Mouse (Mus musculus): ENCODE results near the gene Sync. TPM values are rescaled to one million over a fixed set of nuclear protein-coding genes. Genes with fewer than 3 reads are reported as not detected.

Sync gene
- polyA plus RNA-seq (2014; fragmentation: Nextera tagmentation; extraction: Ambion mirVana): 0.25 and 0.63 TPM in 2 replicates

DNA sequence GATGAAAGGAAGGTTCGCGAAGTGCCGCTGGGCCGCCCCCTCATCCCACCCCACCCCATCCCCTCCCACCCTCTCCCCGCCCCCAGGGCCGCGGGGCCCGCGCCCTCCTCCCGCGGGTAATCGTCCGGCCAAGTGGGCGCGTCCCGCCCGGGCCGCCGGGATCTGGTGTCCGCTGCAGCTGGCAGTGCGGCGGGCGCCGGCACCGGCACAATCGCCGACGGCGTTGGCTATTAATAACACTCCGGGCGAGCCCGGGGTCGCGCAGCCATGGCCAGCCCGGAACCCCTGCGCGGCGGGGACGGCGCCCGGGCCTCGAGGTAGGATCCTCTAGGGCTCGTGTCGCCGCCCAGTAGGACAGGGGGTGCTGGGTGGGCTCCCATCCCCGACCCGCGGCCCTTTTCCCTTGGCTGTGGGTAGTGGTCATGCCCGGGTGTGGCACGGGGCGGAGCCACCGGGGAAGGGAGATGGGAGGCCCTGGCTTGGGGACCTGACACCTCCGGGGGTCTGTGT, at the start of gene Sync:
Gene Sync (plus strand): TSS at position 146 of the 510 bp plus-strand sequence.
- 1% methylated on average over 42 of the region's 53 CpGs for WGBS
- ATAC-seq (replicated peaks; ENCODE audit: insufficient number of reproducible peaks, low FRiP score, low TSS enrichment, low read depth): no peak

DNA sequence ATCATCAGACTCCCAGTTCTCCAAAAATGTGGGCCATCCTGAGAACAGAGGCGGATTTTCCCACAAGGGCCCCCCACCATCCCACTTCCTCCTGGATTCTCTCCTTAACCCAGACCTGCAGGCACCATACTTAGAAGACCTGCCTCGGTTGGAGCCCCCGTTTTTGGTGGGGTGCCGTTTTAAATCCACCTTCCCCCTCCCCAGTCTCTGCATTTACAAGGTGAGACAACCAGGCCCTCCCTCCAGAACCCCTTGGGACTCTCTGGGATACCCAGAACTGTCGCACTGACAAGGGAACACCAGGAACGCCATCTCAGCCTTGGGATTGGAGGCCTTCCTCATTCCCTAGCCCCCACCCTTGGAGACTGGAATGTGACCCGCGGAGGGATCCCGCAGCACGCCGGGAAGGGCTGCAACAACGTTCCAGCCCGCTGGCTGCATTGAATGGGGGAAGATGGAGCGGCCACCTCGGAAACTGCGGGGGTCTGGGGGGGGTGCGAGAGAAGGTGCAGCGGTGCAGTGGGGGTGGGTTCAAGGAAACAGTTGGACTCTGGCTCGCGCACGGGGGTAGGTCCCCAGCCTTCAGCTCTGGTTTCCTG, 49.5 kb upstream of the Sync start:
- no peaks in the 10 kb centered on the region for H3K27me3 ChIP-seq (ENCODE audit: control insufficient read depth, insufficient read depth, low read length)
- H3K4me3 ChIP-seq (ENCODE audit: low read depth, low read length): peak overlapping the region; percentile 60
- peak overlapping the region; percentile 48 for H3K9ac ChIP-seq (replicated peaks; ENCODE audit: low read length)
- WGBS: 7% methylated on average over 21 of the region's 21 CpGs
- H3K36me3 ChIP-seq (replicated peaks; ENCODE audit: control insufficient read depth, insufficient read depth, low read depth, low read length): no peaks in the 10 kb centered on the region
- H3K27ac ChIP-seq (replicated peaks; ENCODE audit: low read depth, low read length): no peak overlapping the region
- H3K4me2 ChIP-seq (ENCODE audit: low read depth, low read length): peak overlapping the region; percentile 91
- H3K9me3 ChIP-seq (replicated peaks; ENCODE audit: control insufficient read depth, low read length): no peaks in the 10 kb centered on the region
- no peak; the same call in 1 of the 2 replicates for ATAC-seq (replicated peaks; ENCODE audit: insufficient number of reproducible peaks, low FRiP score, low TSS enrichment, low read depth)
- peaks cover 2% of the 10 kb centered on the region; the same call in 1 of the 2 replicates for H3K4me1 ChIP-seq (ENCODE audit: control insufficient read depth, insufficient read depth, low read length)
- DNase-seq (ENCODE audit: low spot score): peak; percentile 79

More for the DNA sequence above, at the start of gene Sync:
- DNase-seq (ENCODE audit: low spot score): peak; percentile 40
- Histone ChIP-seq H3K4me1 (ENCODE audit: control insufficient read depth, insufficient read depth, low read length) (peaks cover 4% of the 10 kb centered on the region; the same call in 1 of the 2 replicates), H3K27ac (replicated peaks; ENCODE audit: low read depth, low read length) (no peak within 1 kb of the TSS), H3K36me3 (replicated peaks; ENCODE audit: control insufficient read depth, insufficient read depth, low read depth, low read length) (no peaks in the 10 kb centered on the region), H3K27me3 (ENCODE audit: control insufficient read depth, insufficient read depth, low read length) (peaks cover 5% of the 10 kb centered on the region; the same call in 1 of the 2 replicates), H3K4me2 (ENCODE audit: low read depth, low read length) (peak within 1 kb of the TSS; percentile 96), H3K9ac (replicated peaks; ENCODE audit: low read length) (peak within 1 kb of the TSS; percentile 32), H3K9me3 (replicated peaks; ENCODE audit: control insufficient read depth, low read length) (no peaks in the 10 kb centered on the region), H3K4me3 (ENCODE audit: low read depth, low read length) (peak within 1 kb of the TSS; percentile 36)

DNA sequence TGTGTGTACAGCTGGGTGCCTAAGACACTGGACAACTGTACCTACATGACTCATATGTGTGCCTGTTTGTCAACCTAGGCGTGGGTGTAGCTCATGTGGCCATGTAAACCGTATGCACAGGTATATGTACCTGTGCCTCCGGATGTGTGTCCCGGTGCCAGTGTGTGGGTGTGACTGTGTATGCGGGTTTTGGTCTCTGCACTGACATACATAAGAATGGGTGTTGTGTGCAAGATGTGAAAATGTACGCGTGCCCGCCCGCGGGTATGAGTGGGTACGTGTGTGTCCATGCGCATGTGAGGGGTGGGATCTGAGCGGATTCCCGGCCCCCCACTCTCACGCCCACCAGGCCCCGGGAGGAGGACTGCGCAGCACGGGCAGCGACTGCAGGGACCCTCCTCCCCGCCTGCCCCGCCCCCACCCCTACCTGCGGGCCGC, 48.8 kb upstream of the Sync start:
- WGBS: 0% methylated on average over 21 of the region's 23 CpGs
- Histone ChIP-seq H3K4me1 (ENCODE audit: control insufficient read depth, insufficient read depth, low read length) (peaks cover 2% of the 10 kb centered on the region; the same call in 1 of the 2 replicates), H3K9ac (replicated peaks; ENCODE audit: low read length) (peak overlapping the region; percentile 48), H3K36me3 (replicated peaks; ENCODE audit: control insufficient read depth, insufficient read depth, low read depth, low read length) (no peaks in the 10 kb centered on the region), H3K4me3 (ENCODE audit: low read depth, low read length) (peak overlapping the region; percentile 60), H3K9me3 (replicated peaks; ENCODE audit: control insufficient read depth, low read length) (no peaks in the 10 kb centered on the region), H3K4me2 (ENCODE audit: low read depth, low read length) (peak overlapping the region; percentile 91), H3K27ac (replicated peaks; ENCODE audit: low read depth, low read length) (no peak overlapping the region), H3K27me3 (ENCODE audit: control insufficient read depth, insufficient read depth, low read length) (no peaks in the 10 kb centered on the region)
- peak; percentile 27 for ATAC-seq (replicated peaks; ENCODE audit: insufficient number of reproducible peaks, low FRiP score, low TSS enrichment, low read depth)
- no peak for DNase-seq (ENCODE audit: low spot score)

DNA sequence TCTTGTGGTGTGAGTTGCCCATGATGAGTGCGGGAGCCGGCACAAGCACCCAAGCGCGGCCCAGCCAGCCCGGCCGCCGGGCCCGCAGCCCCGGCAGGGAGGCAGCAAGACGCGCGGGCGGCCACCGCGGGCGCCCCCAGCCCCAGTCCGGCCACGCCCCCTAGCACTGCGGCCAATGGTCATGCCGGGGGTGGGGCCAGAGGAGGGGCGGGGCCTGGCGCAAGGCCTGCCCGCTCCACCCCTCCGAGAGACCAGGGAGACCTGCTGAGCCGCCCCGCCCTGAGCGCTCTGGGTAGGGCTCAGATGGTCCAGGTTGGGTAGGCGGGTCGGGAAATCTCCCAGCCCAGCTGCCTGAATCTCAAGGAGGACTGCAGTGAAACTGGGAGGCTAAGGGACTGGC, 48.3 kb upstream of the Sync start:
- Histone ChIP-seq H3K4me3 (ENCODE audit: low read depth, low read length) (peak overlapping the region; percentile 60), H3K9ac (replicated peaks; ENCODE audit: low read length) (peak overlapping the region; percentile 48), H3K27ac (replicated peaks; ENCODE audit: low read depth, low read length) (no peak overlapping the region), H3K9me3 (replicated peaks; ENCODE audit: control insufficient read depth, low read length) (no peaks in the 10 kb centered on the region), H3K4me1 (ENCODE audit: control insufficient read depth, insufficient read depth, low read length) (peaks cover 2% of the 10 kb centered on the region; the same call in 1 of the 2 replicates), H3K36me3 (replicated peaks; ENCODE audit: control insufficient read depth, insufficient read depth, low read depth, low read length) (no peaks in the 10 kb centered on the region), H3K4me2 (ENCODE audit: low read depth, low read length) (peak overlapping the region; percentile 91), H3K27me3 (ENCODE audit: control insufficient read depth, insufficient read depth, low read length) (no peaks in the 10 kb centered on the region)
- peak; percentile 90 for DNase-seq (ENCODE audit: low spot score)
- ATAC-seq (replicated peaks; ENCODE audit: insufficient number of reproducible peaks, low FRiP score, low TSS enrichment, low read depth): peak; percentile 80
- WGBS: 1% methylated on average over 27 of the region's 29 CpGs

DNA sequence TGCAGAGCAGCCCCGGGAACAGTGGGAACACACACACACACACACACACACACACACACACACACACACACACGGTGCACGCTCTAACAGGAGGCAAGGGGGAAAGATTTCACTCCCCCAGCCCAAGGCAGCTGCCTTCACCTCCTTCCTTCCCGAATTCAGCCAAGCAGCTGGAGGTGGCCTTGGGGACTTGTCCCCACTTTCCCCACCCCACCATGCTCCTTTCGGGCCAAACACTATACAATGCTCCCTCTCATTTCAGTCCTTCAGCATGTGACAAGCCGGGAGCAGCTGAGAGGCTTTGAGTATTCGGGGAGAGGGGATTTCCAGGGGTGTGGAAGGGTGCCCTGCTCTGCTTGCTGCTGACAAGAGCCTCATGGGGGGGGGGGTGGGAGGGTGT, 45.5 kb upstream of the Sync start:
- 10% methylated on average over 6 of the region's 7 CpGs for WGBS
- no peaks in the 10 kb centered on the region for H3K9me3 ChIP-seq (replicated peaks; ENCODE audit: control insufficient read depth, low read length)
- H3K27me3 ChIP-seq (ENCODE audit: control insufficient read depth, insufficient read depth, low read length): peaks cover 9% of the 10 kb centered on the region
- H3K4me2 ChIP-seq (ENCODE audit: low read depth, low read length): no peak overlapping the region
- ATAC-seq (replicated peaks; ENCODE audit: insufficient number of reproducible peaks, low FRiP score, low TSS enrichment, low read depth) (no peak), DNase-seq (ENCODE audit: low spot score) (no peak)
- H3K36me3 ChIP-seq (replicated peaks; ENCODE audit: control insufficient read depth, insufficient read depth, low read depth, low read length): no peaks in the 10 kb centered on the region
- no peak overlapping the region for H3K9ac ChIP-seq (replicated peaks; ENCODE audit: low read length)
- H3K27ac ChIP-seq (replicated peaks; ENCODE audit: low read depth, low read length): no peak overlapping the region
- peaks cover 2% of the 10 kb centered on the region; the same call in 1 of the 2 replicates for H3K4me1 ChIP-seq (ENCODE audit: control insufficient read depth, insufficient read depth, low read length)
- no peak overlapping the region for H3K4me3 ChIP-seq (ENCODE audit: low read depth, low read length)

DNA sequence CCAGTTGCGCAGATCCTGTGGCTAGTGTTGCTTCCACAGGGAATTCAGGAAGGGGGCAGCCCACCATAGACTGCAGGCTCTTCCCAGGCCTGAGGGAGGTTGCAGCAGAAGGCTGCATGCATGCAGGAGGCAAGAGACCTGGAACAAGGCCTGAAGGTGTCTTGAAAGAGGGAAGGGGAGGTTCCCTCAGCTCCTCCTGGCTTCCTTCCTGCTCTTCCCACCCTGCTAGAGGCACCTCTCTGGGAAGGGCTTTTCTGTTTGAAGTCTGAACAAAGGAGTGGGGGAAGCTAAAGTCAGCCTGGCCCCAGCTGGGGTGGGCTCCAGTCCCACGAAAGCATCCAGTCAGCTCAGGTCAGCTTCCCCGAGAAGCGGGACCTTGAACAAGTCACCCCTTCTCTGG, 45.1 kb upstream of the Sync start:
- DNase-seq (ENCODE audit: low spot score) (no peak), ATAC-seq (replicated peaks; ENCODE audit: insufficient number of reproducible peaks, low FRiP score, low TSS enrichment, low read depth) (no peak)
- 32% methylated on average over 4 of the region's 4 CpGs for WGBS
- H3K9me3 ChIP-seq (replicated peaks; ENCODE audit: control insufficient read depth, low read length): no peaks in the 10 kb centered on the region
- H3K27me3 ChIP-seq (ENCODE audit: control insufficient read depth, insufficient read depth, low read length): peaks cover 14% of the 10 kb centered on the region
- no peak overlapping the region for H3K9ac ChIP-seq (replicated peaks; ENCODE audit: low read length)
- no peak overlapping the region for H3K27ac ChIP-seq (replicated peaks; ENCODE audit: low read depth, low read length)
- H3K4me1 ChIP-seq (ENCODE audit: control insufficient read depth, insufficient read depth, low read length): peaks cover 2% of the 10 kb centered on the region; the same call in 1 of the 2 replicates
- H3K36me3 ChIP-seq (replicated peaks; ENCODE audit: control insufficient read depth, insufficient read depth, low read depth, low read length): no peaks in the 10 kb centered on the region
- H3K4me2 ChIP-seq (ENCODE audit: low read depth, low read length): no peak overlapping the region
- no peak overlapping the region for H3K4me3 ChIP-seq (ENCODE audit: low read depth, low read length)

DNA sequence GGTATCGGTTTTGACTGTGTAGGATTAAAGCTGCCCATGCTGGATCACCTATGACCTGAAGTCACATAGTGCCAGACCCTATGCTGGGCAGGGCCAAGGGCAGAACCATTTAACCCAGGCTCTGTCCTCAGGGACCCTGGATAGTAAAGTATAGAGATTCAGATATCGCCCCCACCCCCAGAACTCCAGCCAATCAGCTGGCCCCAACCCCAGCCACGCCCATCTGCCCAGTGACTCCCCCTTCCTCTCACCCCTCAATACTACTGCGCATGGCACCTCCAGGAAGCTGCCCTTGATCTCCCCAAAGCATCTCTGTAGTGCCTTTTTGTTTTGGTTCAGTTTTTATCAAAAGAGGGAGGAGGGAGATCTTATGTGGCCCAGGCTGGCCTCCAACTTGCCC, 44.7 kb upstream of the Sync start:
- no peak overlapping the region for H3K4me3 ChIP-seq (ENCODE audit: low read depth, low read length)
- no peaks in the 10 kb centered on the region for H3K36me3 ChIP-seq (replicated peaks; ENCODE audit: control insufficient read depth, insufficient read depth, low read depth, low read length)
- 16% methylated on average over 4 of the region's 4 CpGs for WGBS
- H3K9ac ChIP-seq (replicated peaks; ENCODE audit: low read length): no peak overlapping the region
- H3K27ac ChIP-seq (replicated peaks; ENCODE audit: low read depth, low read length): no peak overlapping the region
- H3K4me2 ChIP-seq (ENCODE audit: low read depth, low read length): no peak overlapping the region
- no peaks in the 10 kb centered on the region for H3K9me3 ChIP-seq (replicated peaks; ENCODE audit: control insufficient read depth, low read length)
- ATAC-seq (replicated peaks; ENCODE audit: insufficient number of reproducible peaks, low FRiP score, low TSS enrichment, low read depth) (no peak), DNase-seq (ENCODE audit: low spot score) (no peak)
- H3K4me1 ChIP-seq (ENCODE audit: control insufficient read depth, insufficient read depth, low read length): peaks cover 2% of the 10 kb centered on the region; the same call in 1 of the 2 replicates
- peaks cover 18% of the 10 kb centered on the region for H3K27me3 ChIP-seq (ENCODE audit: control insufficient read depth, insufficient read depth, low read length)

DNA sequence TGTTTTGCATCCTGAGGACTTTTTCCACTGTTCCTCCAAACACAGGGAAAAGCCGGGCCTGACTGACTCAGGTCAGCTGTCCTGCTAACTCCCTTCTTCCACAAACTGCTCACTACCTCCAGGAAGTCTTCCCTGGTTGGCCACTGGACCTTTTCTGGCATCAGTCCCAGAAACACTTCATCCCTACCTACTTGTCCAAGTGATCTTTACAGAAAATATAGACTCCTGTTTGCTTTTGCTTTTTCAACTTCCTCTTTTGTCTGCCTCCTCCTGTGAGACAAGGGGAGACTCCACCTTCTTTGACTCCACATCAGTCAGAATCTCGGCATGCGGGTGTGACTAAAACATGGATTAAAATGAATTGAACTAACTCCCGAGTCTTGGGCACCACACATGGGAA, 42.6 kb upstream of the Sync start:
- Histone ChIP-seq H3K9ac (replicated peaks; ENCODE audit: low read length) (no peak overlapping the region), H3K4me1 (ENCODE audit: control insufficient read depth, insufficient read depth, low read length) (peaks cover 2% of the 10 kb centered on the region; the same call in 1 of the 2 replicates), H3K27ac (replicated peaks; ENCODE audit: low read depth, low read length) (no peak overlapping the region), H3K4me2 (ENCODE audit: low read depth, low read length) (no peak overlapping the region), H3K4me3 (ENCODE audit: low read depth, low read length) (no peak overlapping the region), H3K9me3 (replicated peaks; ENCODE audit: control insufficient read depth, low read length) (no peaks in the 10 kb centered on the region), H3K36me3 (replicated peaks; ENCODE audit: control insufficient read depth, insufficient read depth, low read depth, low read length) (no peaks in the 10 kb centered on the region), H3K27me3 (ENCODE audit: control insufficient read depth, insufficient read depth, low read length) (peaks cover 38% of the 10 kb centered on the region)
- DNase-seq (ENCODE audit: low spot score) (no peak), ATAC-seq (replicated peaks; ENCODE audit: insufficient number of reproducible peaks, low FRiP score, low TSS enrichment, low read depth) (no peak)
- WGBS: 67% methylated on average over 4 of the region's 4 CpGs
